Mouse (Mus musculus) spleen, adult 2 months (tissue): Measurements from ENCODE around the gene Trim65. TPM values are rescaled to one million over a fixed set of nuclear protein-coding genes. Genes with fewer than 3 reads are reported as not detected.
"Not testable (repeated sequence)": the region's sequence is repeated elsewhere in the genome, so short reads cannot be mapped to it uniquely, and the experiment has no call there.

Experiments
- DNase-seq, 2 experiments: peaks; one replicate each; pipeline versions ENCODE4 v3.0.0 to v3.0.0-alpha.2; 2012 to 2021; ENCODE audit warnings: low spot score in 2 of 2, low read depth in 1 of 2
- H3K27ac ChIP-seq: fragments of 200-500 bp; 2 replicates; pipeline ENCODE4 v1.5.1; 2012; ENCODE audit warnings: low read length, inconsistent platforms; ENCODE audit not compliant: insufficient read depth
- H3K27me3 ChIP-seq: fragments of 200-500 bp; 2 replicates; pipeline ENCODE4 v1.6.1; 2012; ENCODE audit warnings: mild to moderate bottlenecking, moderate library complexity, low read length, inconsistent platforms; ENCODE audit not compliant: control insufficient read depth, insufficient read depth
- H3K36me3 ChIP-seq: fragments of 200-500 bp; 2 replicates; pipeline ENCODE4 v1.6.1; 2012; ENCODE audit warnings: mild to moderate bottlenecking, low read length, inconsistent platforms; ENCODE audit not compliant: control insufficient read depth, insufficient read depth
- H3K4me1 ChIP-seq: fragments of 200-500 bp; 2 replicates; pipeline ENCODE4 v1.6.1; 2011; ENCODE audit warnings: inconsistent platforms; ENCODE audit not compliant: control insufficient read depth, insufficient read depth, insufficient read length
- H3K4me3 ChIP-seq: fragments of 200-500 bp; 2 replicates; pipeline ENCODE4 v1.5.1; 2011; ENCODE audit warnings: mild to moderate bottlenecking, inconsistent platforms; ENCODE audit not compliant: insufficient read depth, insufficient read length; ENCODE audit errors: extremely low read depth
- CTCF ChIP-seq: fragments of 200-500 bp; IDR thresholded peaks from 2 replicates; pipeline ENCODE4 v1.5.1; 2011; ENCODE audit warnings: mild to moderate bottlenecking, inconsistent platforms; ENCODE audit not compliant: insufficient read depth, insufficient read length, insufficient replicate concordance; ENCODE audit errors: extremely low read depth
- POLR2A ChIP-seq: fragments of 200-500 bp; IDR thresholded peaks from 2 replicates; pipeline ENCODE4 v1.6.1; 2011; ENCODE audit warnings: low read depth, low read length, inconsistent platforms
- WGBS: fragments of 180-500 bp; shearing (Covaris S2); methylation state at CpG from one replicate; pipeline ENCODE4 v1.1.7; 2018; 5-methylcytosine and 5-hydroxymethylcytosine counted together
- polyA plus RNA-seq: library from polyadenylated mRNA; depleted of rRNA; stranded (reverse); fragments of >200 nt; gene quantifications from 2 replicates; pipeline ENCODE4 v1.2.3, GENCODE M21; 2012

The Trim65 gene
- polyA plus RNA-seq, 1 experiment, result 23.7 TPM

DNA sequence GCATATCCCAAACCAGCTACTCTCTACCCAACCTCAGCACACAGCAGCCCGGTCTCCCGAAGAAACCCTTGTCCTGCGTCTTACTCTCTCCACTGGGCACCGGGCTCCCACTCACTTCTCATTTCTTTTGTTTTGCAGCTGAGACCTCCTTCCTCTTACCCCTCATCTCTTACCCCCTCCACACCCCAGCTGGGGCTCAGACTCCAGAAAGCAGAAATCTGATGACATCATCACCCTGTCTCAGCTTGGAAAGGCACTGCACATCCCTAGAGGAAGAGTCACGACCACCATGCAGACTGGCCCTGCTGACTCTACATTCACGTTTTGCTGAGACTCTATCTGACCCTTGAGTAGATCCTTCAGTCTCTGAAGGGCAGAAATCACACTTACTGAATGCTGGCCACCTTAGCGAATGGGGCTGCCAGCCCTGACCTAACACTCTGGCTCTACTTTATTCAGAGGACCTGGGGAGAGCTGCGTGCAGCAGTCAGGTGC is 888 bp downstream of the Trim65 start:
- no peaks in the 10 kb centered on the region for H3K27me3 ChIP-seq
- peak overlapping the region; percentile 94 for H3K27ac ChIP-seq
- peaks cover 7% of the 10 kb centered on the region; the same call in 1 of the 2 replicates for H3K4me1 ChIP-seq
- WGBS, result 5% methylated on average over 8 of the region's 8 CpGs
- peaks cover 28% of the 10 kb centered on the region for H3K36me3 ChIP-seq
- TF ChIP-seq CTCF (no peak), POLR2A (no peak)
- DNase-seq, result no peak
- peak overlapping the region; percentile 67 for H3K4me3 ChIP-seq

DNA sequence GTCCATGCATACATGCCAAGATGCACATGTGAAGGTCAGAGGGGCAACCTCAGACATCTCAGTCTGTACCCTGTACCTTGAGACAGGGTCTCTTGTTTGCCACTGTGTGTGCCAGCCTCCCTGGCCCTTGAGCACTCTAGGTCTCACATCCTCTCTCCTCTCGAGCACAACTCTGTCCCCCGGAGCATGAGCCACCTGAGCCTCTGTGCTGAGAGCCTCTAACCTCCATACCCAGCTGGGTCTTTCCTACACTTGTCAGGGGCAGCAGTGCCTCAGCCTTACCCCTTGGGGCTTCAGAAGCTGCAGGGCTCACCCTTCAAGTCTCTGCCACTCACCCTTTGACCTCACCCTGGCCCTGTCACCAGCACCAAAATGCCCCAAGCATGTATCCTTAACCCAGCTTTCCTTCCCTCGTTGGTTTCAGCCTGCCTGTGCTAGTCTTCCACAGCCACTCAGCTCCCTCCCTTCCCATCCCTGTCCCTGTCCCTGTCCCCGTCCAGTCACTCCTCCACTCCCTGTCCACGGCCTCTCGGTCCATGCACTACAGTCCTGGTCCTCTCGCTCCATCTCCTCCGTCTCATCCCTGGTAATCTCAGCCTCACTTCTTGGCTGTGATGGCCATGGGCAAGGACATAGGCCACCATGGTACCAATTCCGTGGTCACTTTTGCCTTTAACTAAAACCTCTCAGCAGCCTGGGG is 1.7 kb downstream of the Trim65 start:
- DNase-seq, result no peak
- Histone ChIP-seq H3K27me3 (no peaks in the 10 kb centered on the region), H3K27ac (0 out of 2 replicates have a peak overlapping the region, but pooled peaks have one; percentile 4), H3K4me3 (no peak overlapping the region; the same call in 1 of the 2 replicates), H3K4me1 (peaks cover 7% of the 10 kb centered on the region; the same call in 1 of the 2 replicates), H3K36me3 (peaks cover 32% of the 10 kb centered on the region)
- WGBS, result 69% methylated on average over 9 of the region's 9 CpGs
- TF ChIP-seq CTCF (no peak), POLR2A (no peak)

DNA sequence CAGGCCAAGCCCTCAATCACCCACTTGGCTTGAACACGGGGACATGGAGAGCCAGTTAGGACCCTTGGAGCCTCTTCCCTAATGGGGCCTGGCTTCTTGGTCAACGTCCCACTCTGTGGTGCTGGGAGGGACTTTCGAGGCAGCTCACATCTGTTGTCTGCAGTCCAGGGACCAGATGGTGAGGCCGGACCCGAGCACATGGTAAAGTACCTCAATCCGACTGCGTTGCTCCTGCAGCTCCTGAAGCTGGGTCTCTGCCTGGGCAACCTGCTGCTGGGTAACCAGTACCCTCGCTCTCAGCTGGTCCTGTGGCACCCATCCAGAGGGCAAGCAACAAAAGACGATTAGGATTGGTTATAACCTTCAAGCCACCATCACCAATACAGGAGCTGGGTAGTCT is 2.9 kb downstream of the Trim65 start:
- Histone ChIP-seq H3K36me3 (peaks cover 43% of the 10 kb centered on the region), H3K4me1 (peaks cover 7% of the 10 kb centered on the region; the same call in 1 of the 2 replicates)
- 85% methylated on average over 9 of the region's 9 CpGs for WGBS

DNA sequence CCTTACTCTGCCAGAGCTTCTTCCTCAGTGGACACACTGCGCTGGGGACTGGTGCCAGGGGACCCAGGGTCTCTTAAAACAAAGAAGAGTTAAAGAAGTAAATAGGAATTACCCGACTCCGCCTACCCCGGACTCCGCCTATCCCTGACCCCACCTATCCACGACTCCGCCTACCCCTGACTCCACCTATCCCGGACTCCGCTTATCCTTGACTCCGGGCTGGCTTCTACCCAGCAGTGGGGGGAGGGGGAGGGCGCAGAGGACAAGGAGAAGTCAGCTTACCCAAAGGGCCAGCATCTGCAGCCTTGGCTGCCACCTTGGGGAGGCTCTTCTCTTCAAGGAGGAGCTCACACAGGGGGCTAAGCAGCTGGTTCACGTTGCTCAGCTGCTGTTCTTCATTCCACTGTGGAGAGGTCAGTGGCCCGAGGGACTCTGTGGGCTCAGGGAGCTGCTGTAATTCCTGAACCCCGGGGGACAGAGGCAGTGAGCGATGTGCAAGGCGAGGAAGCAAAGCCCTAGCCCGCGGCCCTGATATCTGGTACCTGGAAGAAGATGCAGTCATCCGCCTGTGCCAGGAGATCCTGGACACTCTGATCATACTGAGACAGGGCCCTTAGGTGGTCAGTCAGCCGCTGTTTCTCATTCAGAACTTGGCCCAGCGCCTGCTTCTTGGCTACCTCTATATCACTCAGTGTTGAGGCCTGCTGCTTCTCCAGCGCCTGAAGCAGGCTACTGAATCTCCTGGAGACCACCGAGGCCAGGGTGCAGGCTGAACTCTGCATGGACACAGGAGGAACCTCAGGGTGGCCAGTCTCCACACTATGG is 3.6 kb downstream of the Trim65 start, which contains the start of gene Trim47:
Gene Trim47, minus strand, starts transcription at position 55 of the 825 bp plus-strand sequence.
- Histone ChIP-seq H3K4me3 (no peak within 1 kb of the TSS), H3K36me3 (peaks cover 48% of the 10 kb centered on the region), H3K4me1 (peaks cover 7% of the 10 kb centered on the region; the same call in 1 of the 2 replicates), H3K27me3 (no peaks in the 10 kb centered on the region), H3K27ac (no peak within 1 kb of the TSS)
- no peak for TF ChIP-seq CTCF
- no peak for TF ChIP-seq POLR2A
- WGBS, result 80% methylated on average over 23 of the region's 23 CpGs
- no peak for DNase-seq

More for the DNA sequence above, 2.9 kb downstream of the Trim65 start:
- H3K27ac ChIP-seq, result no peak overlapping the region
- TF ChIP-seq CTCF (no peak), POLR2A (no peak)
- no peak overlapping the region for H3K4me3 ChIP-seq
- DNase-seq, result no peak
- no peaks in the 10 kb centered on the region for H3K27me3 ChIP-seq

DNA sequence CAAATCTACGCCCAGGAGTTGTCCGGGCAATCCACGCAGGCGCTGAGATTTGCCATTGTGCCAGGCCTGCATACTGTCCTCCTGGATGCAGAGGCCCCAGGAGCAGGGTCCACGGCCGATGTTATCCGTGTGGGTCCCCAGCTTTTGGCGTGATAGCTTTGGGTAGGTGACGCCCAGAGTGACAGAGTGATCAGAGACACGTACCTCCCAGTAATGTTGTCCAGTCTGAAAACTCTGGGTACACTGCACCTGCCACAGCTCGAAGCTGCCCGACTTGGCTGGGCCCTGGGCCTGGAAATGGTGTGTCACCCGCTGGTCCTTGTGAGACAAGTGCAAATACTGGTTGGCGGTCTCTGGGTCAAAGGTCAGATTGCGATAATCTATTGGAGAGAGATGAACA is 4.7 kb downstream of the Trim65 start:
- no peak for DNase-seq
- Histone ChIP-seq H3K4me1 (peaks cover 7% of the 10 kb centered on the region; the same call in 1 of the 2 replicates), H3K27me3 (no peaks in the 10 kb centered on the region), H3K27ac (no peak overlapping the region), H3K4me3 (no peak overlapping the region), H3K36me3 (peaks cover 49% of the 10 kb centered on the region)
- 97% methylated on average over 15 of the region's 15 CpGs for WGBS
- TF ChIP-seq POLR2A, result no peak
- no peak for TF ChIP-seq CTCF

DNA sequence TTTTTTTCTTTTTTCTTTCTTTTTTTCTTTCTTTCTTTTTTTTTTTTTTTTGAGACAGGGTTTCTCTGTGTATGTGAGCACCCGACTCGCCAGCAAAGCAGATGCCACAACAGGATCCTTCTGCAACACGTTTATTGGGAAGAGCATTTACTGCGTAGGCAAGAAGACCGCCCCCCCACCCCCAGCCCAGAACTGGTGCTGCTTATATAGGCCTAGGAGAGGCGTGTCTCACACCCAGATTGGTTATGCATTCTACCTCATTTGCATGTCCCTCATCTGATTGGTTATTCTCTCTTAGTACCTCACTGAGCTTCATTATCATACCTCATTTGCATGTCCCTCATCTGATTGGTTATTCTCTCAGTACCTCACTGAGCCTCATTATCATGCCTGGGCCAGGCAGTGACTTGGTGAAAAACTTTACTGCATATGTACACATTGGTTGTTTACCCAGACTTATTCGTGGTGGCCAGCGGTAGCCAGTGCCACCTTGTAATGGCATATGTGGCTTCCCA is 9.1 kb downstream of the Trim65 start:
- H3K27ac ChIP-seq, H3K4me3 ChIP-seq, DNase-seq, H3K4me1 ChIP-seq, H3K27me3 ChIP-seq: not testable (repeated sequence)
- H3K36me3 ChIP-seq, result peaks cover 40% of the 10 kb centered on the region
- whole genome bisulfite sequencing, result 91% methylated on average over 8 of the region's 8 CpGs
